Mouse (Mus musculus): ENCODE data around the gene Nubp2. TPM values are rescaled to one million over a fixed set of nuclear protein-coding genes. Genes with fewer than 3 reads are reported as not detected.
A peak's percentile ranks its signal among the peaks of the same experiment; 100 is the strongest.

Nubp2 gene
- total and polyA plus RNA-seq, 2 experiments from 2014 or later, result 52.7 to 65.0 TPM

DNA sequence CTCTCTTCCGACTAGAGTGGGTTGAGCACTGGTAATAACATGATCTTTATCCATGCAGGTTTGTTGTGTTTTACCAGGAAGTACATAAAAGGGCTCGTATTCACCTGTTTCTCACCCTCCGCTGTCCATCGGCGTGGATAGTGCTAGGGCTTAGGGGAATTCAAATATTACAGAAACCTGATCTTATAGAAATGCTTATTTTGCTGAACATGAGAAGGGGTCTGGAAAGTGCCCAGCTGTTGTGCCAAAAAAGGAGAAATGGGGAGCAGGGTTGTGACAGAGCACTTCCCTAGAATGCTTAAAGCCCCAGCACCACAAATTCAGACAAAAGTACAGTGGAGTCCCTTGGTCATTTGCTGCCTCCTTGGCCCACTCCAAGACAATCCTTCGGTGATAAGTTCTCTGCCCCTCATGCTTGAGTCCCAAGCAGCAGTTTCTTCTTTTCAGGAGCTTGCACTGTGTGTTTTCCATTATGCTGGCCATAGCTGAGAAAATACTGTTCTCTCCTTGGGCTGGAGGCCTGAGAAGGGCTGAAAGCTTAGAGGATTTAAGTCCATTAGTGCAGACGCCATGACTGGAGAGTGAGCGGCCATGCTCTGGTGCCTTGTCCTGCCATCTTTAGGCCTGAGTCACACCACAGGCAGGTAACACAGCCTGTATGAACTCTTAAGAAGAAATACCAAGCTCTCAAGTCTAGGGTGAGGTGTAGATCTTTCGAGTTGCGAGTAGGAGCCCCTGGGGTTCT, 34.6 kb downstream of the Nubp2 start:
- no peaks in the 10 kb centered on the region for H3K9me3 ChIP-seq (ENCODE audit: low read length)
- WGBS, result 83% methylated on average over 10 of the region's 10 CpGs
- no peak overlapping the region for H3K27ac ChIP-seq
- H3K36me3 ChIP-seq (ENCODE audit: insufficient read depth, low read length), result peaks cover 11% of the 10 kb centered on the region
- H3K27me3 ChIP-seq (ENCODE audit: insufficient read depth, low read length), result no peaks in the 10 kb centered on the region
- ATAC-seq (no peak), DNase-seq (ENCODE audit: low spot score) (no peak)
- peaks cover 14% of the 10 kb centered on the region for H3K4me1 ChIP-seq (ENCODE audit: insufficient read depth, low read length)
- TF ChIP-seq CTCF (IDR thresholded peaks at IDR 0.05; ENCODE audit: low read depth), result no peak
- H3K4me3 ChIP-seq (ENCODE audit: low read length), result peak overlapping the region; percentile 85
- H3K4me2 ChIP-seq (ENCODE audit: low read depth, low read length), result peak overlapping the region; percentile 82
- H3K9ac ChIP-seq (replicated peaks; ENCODE audit: low read length), result peak overlapping the region; percentile 63

DNA sequence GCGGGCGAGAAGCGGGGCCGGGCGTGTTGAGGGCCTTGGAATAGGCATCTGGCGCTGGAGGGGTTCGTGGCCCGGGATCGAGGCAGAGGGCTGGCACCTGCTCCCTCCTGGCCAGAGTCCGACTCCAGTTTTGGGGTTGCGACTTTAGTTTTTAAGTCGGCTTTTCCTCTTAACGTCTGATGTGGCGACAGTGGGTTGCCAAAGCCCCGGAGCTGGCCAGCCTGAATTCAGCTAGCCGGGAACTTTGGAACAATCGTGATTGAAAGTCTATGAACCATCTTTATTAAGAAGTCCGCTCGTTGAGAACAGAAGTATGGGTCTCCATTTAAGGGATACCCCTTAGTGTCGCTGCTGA, 35.4 kb downstream of the Nubp2 start:
- ATAC-seq (no peak), DNase-seq (ENCODE audit: low spot score) (no peak)
- Histone ChIP-seq H3K4me3 (ENCODE audit: low read length) (peak overlapping the region; percentile 85), H3K9me3 (ENCODE audit: low read length) (no peaks in the 10 kb centered on the region), H3K4me2 (ENCODE audit: low read depth, low read length) (peak overlapping the region; percentile 82), H3K36me3 (ENCODE audit: insufficient read depth, low read length) (peaks cover 8% of the 10 kb centered on the region), H3K27ac (peak overlapping the region; percentile 90), H3K9ac (replicated peaks; ENCODE audit: low read length) (peak overlapping the region; percentile 63), H3K4me1 (ENCODE audit: insufficient read depth, low read length) (peaks cover 14% of the 10 kb centered on the region), H3K27me3 (ENCODE audit: insufficient read depth, low read length) (no peaks in the 10 kb centered on the region)
- under 1% methylated on average over 20 of the region's 20 CpGs for WGBS
- TF ChIP-seq CTCF (IDR thresholded peaks at IDR 0.05; ENCODE audit: low read depth), result no peak; the same call in 1 of the 2 replicates

DNA sequence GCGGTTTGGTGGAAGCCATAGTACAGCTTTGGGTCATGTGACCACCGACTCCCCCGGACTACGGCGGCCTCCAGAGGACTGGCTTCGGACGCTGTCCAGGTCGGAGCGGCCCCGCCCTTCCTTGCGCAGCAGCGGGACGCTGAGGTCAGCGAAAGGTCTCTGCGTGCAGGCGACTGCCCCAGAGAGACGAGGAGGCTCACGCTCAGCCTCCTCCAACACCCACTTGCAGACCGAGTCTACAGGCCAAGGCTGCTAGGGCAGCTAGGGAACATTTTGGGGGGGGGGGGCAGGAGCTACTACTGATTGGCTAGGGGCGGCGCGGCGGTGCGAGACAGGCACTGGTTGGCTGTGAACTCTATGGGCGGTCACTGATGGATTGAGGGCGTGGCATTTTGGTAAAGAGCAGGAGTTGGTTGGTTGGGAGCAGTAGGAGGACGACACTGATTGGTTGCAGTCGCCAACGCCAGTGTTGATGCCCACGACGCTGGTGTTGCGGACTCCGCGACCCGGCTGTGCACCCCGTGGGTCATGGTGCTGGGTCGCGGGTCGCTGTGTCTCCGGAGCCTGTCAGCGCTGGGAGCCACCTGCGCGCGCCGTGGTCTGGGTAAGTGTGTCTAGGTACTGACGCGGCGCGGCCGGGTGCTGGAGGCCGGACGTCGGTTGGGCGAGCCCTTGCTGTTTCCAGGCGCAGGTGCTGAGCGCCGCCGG, 35.9 kb downstream of the Nubp2 start, which contains the start of gene Fahd1:
Fahd1 (minus strand) TSS at position 300 of the 708 bp plus-strand sequence.
- DNase-seq (ENCODE audit: low spot score) (peak; percentile 98), ATAC-seq (peak; percentile 99)
- Histone ChIP-seq H3K9me3 (ENCODE audit: low read length) (no peaks in the 10 kb centered on the region), H3K4me1 (ENCODE audit: insufficient read depth, low read length) (peaks cover 14% of the 10 kb centered on the region), H3K9ac (replicated peaks; ENCODE audit: low read length) (peak within 1 kb of the TSS; percentile 63), H3K4me3 (ENCODE audit: low read length) (peak within 1 kb of the TSS; percentile 85), H3K27me3 (ENCODE audit: insufficient read depth, low read length) (no peaks in the 10 kb centered on the region), H3K4me2 (ENCODE audit: low read depth, low read length) (peak within 1 kb of the TSS; percentile 82), H3K27ac (peak within 1 kb of the TSS; percentile 90), H3K36me3 (ENCODE audit: insufficient read depth, low read length) (peaks cover 7% of the 10 kb centered on the region)
- WGBS, result under 1% methylated on average over 58 of the region's 58 CpGs
- no peak for TF ChIP-seq CTCF (IDR thresholded peaks at IDR 0.05; ENCODE audit: low read depth)

DNA sequence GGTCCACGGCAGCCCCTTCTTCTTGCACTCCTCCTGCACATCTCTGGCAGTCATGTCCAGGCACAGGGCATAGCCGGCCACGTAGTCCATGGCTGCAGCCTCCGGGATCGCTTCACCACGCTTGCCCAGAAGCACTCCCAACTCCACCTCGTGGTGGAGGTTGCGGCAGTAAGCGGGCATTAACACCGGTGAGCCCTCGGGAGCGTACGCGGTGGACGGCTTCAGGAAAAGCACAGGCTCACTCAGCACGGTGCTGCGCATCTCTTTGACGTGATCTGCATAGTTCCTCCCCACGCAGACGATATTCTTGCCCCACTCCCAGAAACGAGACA, 36.5 kb downstream of the Nubp2 start:
- H3K27ac ChIP-seq, result peak overlapping the region; percentile 90
- H3K4me1 ChIP-seq (ENCODE audit: insufficient read depth, low read length), result peaks cover 14% of the 10 kb centered on the region
- peak overlapping the region; percentile 63 for H3K9ac ChIP-seq (replicated peaks; ENCODE audit: low read length)
- no peaks in the 10 kb centered on the region for H3K27me3 ChIP-seq (ENCODE audit: insufficient read depth, low read length)
- peak overlapping the region; percentile 82 for H3K4me2 ChIP-seq (ENCODE audit: low read depth, low read length)
- peak; percentile 72 for TF ChIP-seq CTCF (IDR thresholded peaks at IDR 0.05; ENCODE audit: low read depth)
- no peak; the same call in 1 of the 2 replicates for ATAC-seq
- peaks cover 7% of the 10 kb centered on the region for H3K36me3 ChIP-seq (ENCODE audit: insufficient read depth, low read length)
- peak overlapping the region; percentile 85 for H3K4me3 ChIP-seq (ENCODE audit: low read length)
- DNase-seq (ENCODE audit: low spot score), result no peak
- no peaks in the 10 kb centered on the region for H3K9me3 ChIP-seq (ENCODE audit: low read length)
- WGBS, result under 1% methylated on average over 21 of the region's 21 CpGs

DNA sequence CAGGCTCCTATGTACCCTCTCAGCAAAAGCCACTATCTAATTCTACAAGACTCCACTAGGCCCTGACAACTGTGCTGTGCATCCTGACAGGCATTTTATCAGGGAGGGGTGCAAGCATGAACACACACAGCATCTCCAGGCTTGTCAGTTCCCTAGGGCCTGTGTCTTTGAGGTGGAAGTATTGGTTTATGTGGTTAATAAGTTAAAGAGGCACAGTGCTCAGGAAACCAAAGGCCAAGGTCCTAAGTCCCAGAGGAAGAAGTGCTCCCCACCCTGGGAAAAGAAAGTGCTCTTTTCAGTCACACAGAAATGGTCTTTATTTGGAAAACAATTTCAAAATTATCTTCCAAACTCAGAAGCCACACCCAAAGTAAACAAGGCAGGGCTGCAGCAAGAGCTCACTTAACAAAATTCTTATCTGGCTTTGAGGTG, 37.5 kb downstream of the Nubp2 start:
- Histone ChIP-seq H3K4me1 (ENCODE audit: insufficient read depth, low read length) (peaks cover 14% of the 10 kb centered on the region), H3K27ac (no peak overlapping the region), H3K4me2 (ENCODE audit: low read depth, low read length) (peak overlapping the region; percentile 82), H3K9me3 (ENCODE audit: low read length) (no peaks in the 10 kb centered on the region), H3K9ac (replicated peaks; ENCODE audit: low read length) (no peak overlapping the region), H3K36me3 (ENCODE audit: insufficient read depth, low read length) (peaks cover 6% of the 10 kb centered on the region), H3K27me3 (ENCODE audit: insufficient read depth, low read length) (no peaks in the 10 kb centered on the region), H3K4me3 (ENCODE audit: low read length) (peak overlapping the region; percentile 85; the same call in 1 of the 2 replicates)
- ATAC-seq (no peak), DNase-seq (ENCODE audit: low spot score) (no peak)
- TF ChIP-seq CTCF (IDR thresholded peaks at IDR 0.05; ENCODE audit: low read depth), result no peak

DNA sequence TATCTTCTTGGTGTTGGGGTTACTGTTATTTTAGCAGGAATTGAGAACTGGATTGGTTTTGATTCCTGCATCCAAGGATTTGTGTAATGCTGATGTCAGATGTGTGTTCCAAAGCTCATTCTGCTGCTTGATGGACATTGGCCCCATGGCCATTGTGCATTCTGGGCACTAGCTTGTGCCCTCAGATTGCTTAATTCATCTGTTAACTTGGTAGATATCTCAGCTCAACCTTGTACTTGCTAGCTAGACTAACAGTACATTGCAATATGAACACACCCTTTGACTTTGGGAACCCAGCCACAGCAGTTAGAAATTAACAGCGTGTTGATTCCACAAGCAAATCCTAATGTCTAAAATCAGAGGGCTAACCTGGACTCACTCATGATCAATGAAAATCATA, 38.8 kb downstream of the Nubp2 start:
- ATAC-seq (no peak), DNase-seq (ENCODE audit: low spot score) (no peak)
- H3K27ac ChIP-seq, result no peak overlapping the region
- H3K27me3 ChIP-seq (ENCODE audit: insufficient read depth, low read length), result no peaks in the 10 kb centered on the region
- no peak overlapping the region for H3K4me2 ChIP-seq (ENCODE audit: low read depth, low read length)
- no peak for TF ChIP-seq CTCF (IDR thresholded peaks at IDR 0.05; ENCODE audit: low read depth)
- no peaks in the 10 kb centered on the region for H3K36me3 ChIP-seq (ENCODE audit: insufficient read depth, low read length)
- H3K9ac ChIP-seq (replicated peaks; ENCODE audit: low read length), result no peak overlapping the region
- WGBS, result 100% methylated on average over 1 of the region's 1 CpGs
- peaks cover 14% of the 10 kb centered on the region for H3K4me1 ChIP-seq (ENCODE audit: insufficient read depth, low read length)
- no peaks in the 10 kb centered on the region for H3K9me3 ChIP-seq (ENCODE audit: low read length)
- no peak overlapping the region for H3K4me3 ChIP-seq (ENCODE audit: low read length)
